Mouse (Mus musculus) common myeloid progenitor, adult 5-6 weeks (primary cell): ENCODE measurements at regions not wholly inside any gene's neighbourhood (a gene's known extent, or its start where the extent isn't known, plus 50 kb on each side); places are given as distances from the start of the nearest gene placed in this dataset.
A peak's percentile ranks its signal among the peaks of the same experiment; 100 is the strongest.

Source experiments
- ATAC-seq: replicated peaks from 2 replicates; pipeline ENCODE4 v1.8.0; 2016; ENCODE audit warnings: low read depth, mild to moderate bottlenecking, moderate TSS enrichment, inconsistent platforms; ENCODE audit not compliant: poor library complexity, severe bottlenecking

DNA sequence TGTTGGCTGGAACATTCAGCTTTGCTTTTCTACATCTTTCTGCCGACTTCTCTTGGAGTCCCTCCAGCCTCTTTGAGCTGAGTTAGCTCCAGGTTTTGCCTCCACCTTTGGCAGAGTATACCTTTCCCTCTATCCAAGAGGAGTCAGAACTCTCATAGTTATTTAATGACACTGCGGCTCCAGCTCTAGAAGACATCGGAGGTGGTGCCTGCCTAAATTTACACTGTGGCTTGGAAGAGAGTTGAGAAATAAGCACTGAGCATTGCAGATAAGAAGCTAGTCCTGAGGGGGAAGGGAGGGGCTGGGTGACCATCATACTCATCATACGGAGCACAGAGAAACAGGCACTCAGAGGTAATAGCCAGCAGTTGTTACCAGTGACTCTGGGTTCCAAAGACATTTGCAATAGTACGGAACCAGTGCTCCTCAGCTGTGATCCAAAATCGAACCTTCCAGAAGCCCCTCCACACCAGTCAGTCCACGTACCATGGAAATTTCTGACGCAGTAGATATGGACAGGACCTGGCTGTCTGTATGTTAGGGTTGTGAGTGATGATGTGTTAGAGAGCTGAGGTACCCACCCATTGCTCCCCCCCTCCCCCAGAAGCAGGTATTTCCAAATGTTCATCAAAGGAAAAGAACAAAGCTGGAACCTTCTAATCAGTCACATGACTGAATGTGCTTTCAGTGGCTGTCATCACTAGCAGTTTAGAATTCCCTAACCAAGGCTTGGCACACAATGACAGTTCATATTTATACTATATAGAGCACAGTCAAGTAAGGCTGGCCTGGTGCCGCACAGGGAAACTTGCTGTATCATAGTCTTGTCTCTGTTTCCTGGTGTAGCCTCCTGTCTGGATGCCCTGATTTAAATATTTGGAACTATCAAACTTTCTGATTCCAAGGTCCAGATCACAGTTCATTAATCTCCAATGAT is 120.2 kb upstream of the Mpp6 start:
- ATAC-seq: peak; percentile 56

GRCm38 (mm10) chr6:49990522-49990858 is 119.6 kb upstream of the Mpp6 start:
- ATAC-seq: no peak

- no peak for ATAC-seq
Observed at GRCm38 (mm10) chr6:49999365-49999764, 110.7 kb upstream of the Mpp6 start.

GRCm38 (mm10) chr6:50008074-50008473 is 102.0 kb upstream of the Mpp6 start:
- ATAC-seq: no peak

- peak; percentile 60; the same call in 1 of the 2 replicates for ATAC-seq
Observed at GRCm38 (mm10) chr6:50008869-50009268, 101.2 kb upstream of the Mpp6 start.

DNA sequence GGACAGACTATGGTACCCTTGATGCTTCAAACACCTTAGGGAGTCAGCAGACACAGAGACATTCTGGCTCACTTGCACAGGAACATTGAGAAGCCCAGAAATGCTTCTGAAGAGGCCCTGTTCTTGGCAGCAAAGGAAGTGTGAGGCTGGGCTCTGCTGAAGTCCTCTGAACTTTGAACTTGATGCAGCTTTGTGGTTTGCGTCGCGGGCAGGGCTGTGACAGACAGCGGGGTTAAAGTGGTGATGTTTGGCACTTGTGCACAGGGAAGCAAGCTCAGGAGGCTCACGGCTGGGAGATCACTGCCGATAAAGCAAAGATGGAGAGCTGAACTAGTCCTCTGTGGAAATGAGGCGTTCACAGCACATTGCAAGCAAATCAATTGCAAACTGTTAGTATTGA is 100.7 kb upstream of the Mpp6 start:
- peak; percentile 80 for ATAC-seq

DNA sequence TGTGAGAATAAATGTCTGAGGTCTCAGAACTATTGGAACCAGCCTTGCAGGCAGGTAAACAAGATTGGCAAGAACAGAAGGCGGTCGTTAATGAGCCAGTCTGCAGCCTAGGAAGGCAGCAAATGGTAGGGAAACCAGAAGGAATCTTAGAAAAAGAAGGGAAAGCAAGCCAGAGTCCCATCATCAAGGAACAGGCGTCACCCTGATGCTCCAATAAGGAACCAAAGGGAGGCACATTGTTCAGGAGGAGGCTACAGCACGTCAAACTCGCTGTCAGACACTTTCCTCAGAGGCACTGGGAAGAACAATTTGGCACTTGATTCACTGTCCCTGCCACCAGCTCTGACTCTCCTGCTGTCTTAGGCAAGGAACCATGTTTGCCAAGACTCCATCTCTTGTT is 100.2 kb upstream of the Mpp6 start:
- no peak for ATAC-seq

DNA sequence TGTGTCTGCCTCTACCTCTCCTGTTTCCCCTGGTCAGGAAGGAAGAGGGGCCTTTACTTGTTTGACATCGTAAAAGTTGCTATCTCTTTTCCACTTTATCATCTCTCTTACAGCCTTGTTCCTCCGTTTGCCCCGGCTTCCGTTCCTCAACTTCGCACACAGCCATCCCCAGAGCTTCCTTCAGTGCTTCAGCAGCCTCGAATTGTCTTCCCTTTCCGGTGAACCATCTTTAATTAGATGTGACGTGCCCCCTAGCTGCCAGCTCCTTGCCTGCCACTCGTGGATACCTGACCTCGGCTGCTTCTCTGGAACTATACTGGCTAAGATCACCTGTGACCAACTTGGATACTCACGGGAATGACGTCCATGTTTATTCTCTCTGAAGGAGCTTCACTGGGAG is 99.0 kb upstream of the Mpp6 start:
- no peak for ATAC-seq

DNA sequence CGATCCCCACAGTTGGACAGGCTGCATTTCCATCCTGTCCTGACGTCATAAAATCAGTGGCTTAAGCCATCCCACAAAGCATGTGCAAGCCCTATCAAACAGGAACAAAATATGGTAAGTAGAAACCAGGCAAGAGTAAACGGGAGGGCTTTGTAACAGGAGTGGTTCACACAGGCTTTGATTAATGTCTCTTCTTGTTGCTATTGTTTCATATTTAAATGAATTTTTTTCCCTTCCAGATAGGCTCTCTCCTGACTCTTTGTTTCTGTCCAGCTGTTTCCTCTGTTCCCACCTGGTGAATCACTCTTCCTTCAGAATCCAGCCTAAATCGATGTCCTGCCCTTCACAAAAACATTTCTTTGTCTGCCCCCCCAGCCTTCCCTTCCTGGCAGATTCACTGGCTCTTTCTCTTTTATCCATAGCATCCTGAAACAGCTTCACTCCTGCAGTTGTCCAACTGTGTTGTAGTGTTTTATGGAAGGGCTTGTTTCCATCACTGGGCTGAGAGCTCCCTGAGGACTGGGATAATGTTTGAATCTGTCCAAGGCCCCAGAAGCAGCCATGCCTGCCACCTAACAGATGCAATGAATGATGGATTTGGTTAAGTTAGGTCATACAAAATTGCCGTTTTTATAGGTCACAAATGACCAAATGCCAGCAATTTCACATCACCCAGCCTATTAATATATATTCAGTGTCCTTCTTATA is 98.1 kb upstream of the Mpp6 start:
- ATAC-seq: no peak

DNA sequence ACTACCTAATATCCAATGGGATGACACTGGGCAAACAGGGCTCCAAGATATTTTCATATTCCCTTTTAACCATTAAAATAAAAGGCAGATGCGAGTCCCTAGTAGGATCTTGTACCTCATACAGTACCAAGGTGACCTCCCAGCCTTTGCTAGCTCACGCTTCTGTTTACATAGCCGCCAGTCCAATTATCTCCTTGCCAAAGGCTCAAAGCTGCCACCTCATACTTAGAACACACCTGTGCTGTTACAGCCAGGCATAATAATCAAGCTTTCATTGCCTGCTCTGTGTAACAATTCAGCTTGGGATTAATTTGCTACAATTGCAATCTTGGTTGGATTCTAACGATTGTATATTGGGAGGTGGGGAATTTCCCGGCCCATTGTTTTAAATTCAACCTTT is 97.0 kb upstream of the Mpp6 start:
- no peak for ATAC-seq

GRCm38 (mm10) chr6:50013842-50014241 is 96.2 kb upstream of the Mpp6 start:
- no peak for ATAC-seq

DNA sequence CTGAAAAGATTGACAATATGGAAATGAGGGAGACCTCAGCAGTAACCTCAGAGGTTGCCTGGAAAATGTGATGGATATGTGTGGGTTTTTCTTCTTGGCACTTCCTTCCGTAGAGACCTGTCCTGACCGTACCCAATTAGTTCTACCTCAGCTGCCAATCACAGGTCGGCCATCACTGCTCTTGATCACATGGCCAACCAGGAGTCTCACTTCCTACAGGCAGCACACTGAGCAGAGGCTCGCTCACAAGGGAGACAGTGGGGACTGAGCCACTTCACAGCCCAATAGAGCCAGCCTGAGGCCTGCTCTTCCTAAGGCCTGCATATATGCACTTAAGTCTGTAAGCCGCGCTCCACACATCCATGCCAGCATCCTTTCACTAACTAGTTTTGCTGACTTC is 82.1 kb upstream of the Mpp6 start:
- no peak for ATAC-seq

DNA sequence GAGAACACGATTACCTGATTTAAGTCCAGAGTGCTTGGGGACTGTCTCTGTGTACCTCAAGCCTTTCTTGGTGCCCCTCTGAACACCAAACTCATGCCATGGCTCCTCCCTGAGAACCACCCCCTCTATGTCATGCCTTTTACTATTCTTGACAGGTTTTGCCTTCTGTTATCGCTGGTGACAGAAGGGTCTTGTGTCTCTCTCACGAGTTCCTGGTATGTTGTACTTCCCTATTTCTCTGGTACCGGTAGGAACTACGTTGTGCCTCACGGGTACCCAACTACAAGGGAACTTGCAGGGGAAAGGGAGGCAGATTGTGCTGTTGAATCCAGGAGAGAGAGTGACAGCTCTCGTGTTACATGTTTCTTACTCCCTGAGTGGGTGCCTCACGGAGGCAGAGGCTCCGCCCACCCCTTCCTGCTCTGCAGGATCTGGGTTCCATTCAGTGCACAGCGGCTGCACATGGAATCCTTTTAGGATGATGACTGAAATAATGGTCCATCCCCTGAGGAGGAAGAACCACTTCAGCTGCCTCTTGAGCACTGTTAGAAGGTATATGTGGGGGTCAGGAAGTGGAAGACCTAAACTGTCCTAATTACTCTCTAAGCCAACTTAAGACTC is 80.0 kb upstream of the Mpp6 start:
- peak; percentile 98 for ATAC-seq

DNA sequence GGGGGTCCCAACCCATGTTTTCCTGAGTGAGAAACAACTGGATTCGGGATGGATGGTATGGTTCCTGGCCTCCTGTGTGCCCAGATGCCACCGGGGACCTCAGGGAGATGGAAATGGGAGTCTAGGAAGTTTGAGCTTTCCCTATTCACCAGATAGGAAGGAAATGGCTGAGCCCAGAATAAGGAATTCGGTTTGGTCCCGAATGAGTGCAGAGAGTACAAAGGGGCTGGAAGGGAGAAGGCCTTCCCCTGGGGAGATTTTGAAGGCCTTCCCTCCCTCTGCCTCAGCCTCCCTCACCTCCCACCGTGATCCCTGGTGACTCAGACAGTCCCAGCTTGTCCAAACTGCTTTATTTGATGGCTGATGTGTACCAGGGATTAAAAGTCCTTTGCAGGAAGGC is 78.7 kb upstream of the Mpp6 start:
- no peak for ATAC-seq

DNA sequence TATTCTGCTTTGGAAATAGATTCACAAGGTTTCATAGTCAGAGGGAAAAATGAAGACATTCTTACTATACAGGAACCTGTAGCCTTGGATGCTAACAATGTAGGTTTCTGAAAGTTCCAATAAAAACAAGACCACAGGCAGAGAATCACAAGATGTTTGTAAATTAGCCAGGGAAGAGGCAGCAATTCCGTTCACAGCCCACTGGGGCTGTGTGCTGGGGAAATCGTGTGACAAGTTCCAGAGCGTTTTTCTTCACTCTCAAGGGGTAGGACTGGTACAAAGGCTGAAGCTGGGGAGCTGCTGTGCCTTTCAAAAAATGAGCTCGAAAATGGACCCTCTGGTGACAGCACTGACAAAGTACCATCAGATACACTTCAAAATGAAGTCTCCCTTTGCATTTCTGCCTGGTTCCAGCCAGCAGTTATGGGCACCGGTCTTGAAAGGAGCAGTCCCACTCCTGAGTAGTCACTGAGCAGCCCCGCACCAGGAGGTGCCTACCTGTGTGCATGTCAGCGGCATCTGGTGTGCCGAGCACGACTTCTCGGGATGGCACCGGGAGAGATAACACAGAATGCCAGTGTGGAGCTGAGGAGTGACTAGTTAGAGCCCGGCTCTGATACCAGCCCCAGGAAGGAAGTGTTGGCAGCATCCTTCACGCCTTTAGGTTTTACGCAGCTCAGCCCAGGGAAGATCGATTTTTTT is 77.0 kb upstream of the Mpp6 start:
- no peak for ATAC-seq

DNA sequence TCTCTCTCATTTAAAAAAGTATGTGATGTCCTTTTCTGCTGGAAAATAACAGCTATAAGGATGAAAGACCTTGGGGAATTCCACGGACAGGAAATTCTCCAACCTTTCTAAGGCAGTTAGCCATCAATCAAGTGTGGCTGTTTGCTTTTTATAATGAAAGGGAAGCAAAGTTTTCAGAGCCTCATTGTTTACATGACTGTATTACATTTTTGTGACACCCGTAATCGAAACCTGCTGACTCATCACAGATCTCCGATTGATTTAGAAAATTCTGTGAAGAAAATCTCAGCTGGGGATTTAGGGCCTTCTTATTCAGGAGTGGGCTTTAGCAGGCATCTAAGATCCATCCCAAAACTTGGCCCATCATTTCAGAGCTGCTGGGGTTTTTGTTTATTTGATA is 72.4 kb upstream of the Mpp6 start:
- no peak for ATAC-seq

DNA sequence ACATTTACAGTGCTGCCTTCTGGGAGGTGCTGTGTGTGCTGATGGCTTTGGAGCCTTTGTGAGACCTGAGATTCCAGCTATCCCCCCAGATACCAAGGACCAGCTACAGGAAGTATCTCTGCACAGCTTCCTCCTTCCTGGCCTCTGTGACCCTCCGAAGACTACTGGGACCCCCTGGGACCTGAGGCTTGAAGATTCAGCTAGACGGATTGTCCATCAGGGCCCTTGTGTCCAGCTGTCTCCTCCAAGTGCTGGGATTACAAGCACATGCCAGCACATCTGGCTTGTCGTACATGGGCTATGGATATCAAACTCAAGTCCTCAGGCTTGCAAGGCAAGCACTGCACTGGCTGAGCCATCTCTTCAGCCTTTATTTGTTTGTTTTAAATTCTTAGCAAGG is 71.7 kb upstream of the Mpp6 start:
- ATAC-seq: no peak

DNA sequence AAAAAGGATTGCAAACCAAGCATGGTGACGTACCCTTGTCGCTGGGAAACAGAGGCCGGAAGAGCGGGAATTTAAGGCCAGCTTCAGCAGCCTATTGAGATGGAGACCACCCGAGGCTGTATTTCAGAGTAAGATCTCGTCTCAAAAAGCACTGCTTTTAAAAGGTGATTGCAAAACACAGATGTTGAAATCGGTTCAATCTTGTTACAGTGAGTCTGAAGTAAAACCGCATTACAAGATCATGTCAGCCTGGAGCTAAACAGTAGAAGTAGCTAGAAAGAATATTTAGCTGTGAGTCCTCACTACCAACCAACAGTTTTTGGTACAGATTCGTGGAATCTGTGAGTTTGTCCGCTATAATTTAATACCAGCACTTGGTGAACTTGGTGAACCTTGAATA is 69.0 kb upstream of the Mpp6 start:
- no peak for ATAC-seq

- ATAC-seq: no peak
Observed at GRCm38 (mm10) chr6:50042127-50042526, 67.9 kb upstream of the Mpp6 start.

GRCm38 (mm10) chr6:50044165-50044564 is 65.9 kb upstream of the Mpp6 start:
- peak; percentile 76 for ATAC-seq

DNA sequence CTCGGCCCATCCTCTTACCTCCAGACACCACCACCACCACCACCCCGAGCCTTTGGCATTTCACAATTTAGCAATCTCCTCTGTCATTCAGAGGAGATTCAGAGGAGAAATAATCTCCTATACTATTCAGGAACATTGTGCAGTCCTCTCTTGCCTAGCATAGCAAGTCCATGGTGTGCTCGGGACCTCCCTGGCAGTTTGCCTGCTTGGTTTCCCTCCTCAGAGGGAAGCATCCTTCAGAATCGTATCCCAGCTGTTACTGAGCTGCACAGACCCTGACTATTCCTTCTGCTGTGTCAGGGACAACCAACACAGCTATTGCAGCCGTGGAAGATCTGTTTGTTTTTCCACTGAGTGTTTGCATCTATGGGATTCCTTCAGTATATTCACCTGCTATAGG is 63.3 kb upstream of the Mpp6 start:
- ATAC-seq: no peak
